Mouse (Mus musculus): Measurements from ENCODE around the gene Mnt. TPM values are rescaled to one million over a fixed set of nuclear protein-coding genes. Genes with fewer than 3 reads are reported as not detected.

Gene Mnt
- polyA plus RNA-seq, 1 experiment = 22.1 TPM

DNA sequence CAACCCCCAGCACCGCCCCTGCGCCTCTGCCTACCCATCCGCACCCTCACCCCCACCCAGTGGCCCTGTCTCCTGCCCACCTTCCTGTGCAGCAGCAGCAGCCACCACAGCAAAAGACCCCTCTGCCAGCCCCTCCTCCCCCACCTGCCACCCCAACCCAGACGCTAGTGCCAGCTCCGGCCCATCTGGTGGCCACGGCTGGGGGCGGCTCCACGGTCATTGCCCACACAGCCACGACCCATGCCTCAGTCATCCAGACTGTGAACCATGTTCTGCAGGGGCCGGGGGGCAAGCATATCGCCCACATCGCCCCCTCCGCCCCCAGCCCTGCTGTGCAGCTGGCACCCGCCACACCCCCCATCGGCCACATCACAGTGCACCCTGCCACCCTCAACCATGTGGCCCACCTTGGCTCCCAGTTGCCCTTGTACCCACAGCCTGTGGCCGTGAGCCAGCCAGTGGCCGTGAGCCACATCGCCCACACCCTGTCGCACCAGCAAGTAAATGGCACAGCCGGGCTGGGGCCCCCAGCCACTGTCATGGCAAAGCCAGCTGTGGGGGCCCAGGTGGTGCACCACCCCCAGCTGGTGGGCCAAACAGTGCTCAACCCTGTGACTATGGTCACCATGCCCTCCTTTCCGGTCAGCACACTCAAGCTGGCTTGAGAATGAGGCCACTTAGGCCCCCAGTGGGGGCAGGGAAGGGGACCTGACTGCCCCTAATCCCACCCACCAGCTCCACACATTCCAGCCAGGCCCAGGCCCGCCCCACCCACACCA lies 12.1 kb downstream of the Mnt start:
- peaks cover 5% of the 10 kb centered on the region; the same call in 1 of the 2 replicates for H3K4me1 ChIP-seq (ENCODE audit: control insufficient read depth, insufficient read depth, low read length)
- TF ChIP-seq CTCF (IDR thresholded peaks at IDR 0.05; ENCODE audit: extremely low read depth, insufficient read depth, low read length) (no peak), POLR2A (IDR thresholded peaks at IDR 0.05; ENCODE audit: extremely low read depth, insufficient read depth, low read length) (no peak)
- no peak overlapping the region for H3K4me3 ChIP-seq (ENCODE audit: insufficient read depth, low read length)
- H3K27ac ChIP-seq (ENCODE audit: insufficient read depth, low read length) = no peak overlapping the region

- Histone ChIP-seq H3K4me3 (ENCODE audit: insufficient read depth, low read length) (no peak overlapping the region), H3K4me1 (ENCODE audit: control insufficient read depth, insufficient read depth, low read length) (peaks cover 5% of the 10 kb centered on the region; the same call in 1 of the 2 replicates), H3K27ac (ENCODE audit: insufficient read depth, low read length) (no peak overlapping the region)
- TF ChIP-seq POLR2A (IDR thresholded peaks at IDR 0.05; ENCODE audit: extremely low read depth, insufficient read depth, low read length) (no peak), CTCF (IDR thresholded peaks at IDR 0.05; ENCODE audit: extremely low read depth, insufficient read depth, low read length) (no peak)
Measured at GRCm38 (mm10) chr11:74843435-74843714, 12.7 kb downstream of the Mnt start.

DNA sequence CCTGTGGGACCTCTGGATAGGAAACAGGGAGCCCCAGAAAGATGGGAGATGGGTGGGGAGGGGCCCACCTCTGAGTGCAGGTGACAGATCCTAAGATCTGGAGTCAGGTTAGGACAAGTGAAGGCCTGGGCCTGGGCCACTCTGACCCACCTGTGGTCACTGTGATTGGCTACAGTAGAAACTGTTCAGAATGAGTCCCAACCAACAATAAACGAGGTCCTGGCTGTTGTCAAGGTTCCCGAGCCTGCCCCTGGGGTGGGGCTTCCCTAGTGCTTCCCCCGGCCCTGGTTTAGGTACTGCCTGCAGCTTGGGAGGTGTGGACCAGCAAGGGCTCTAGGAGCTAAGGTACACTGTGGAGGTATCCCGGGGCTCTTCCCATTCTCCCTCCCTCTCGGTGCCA lies 13.0 kb downstream of the Mnt start:
- H3K27ac ChIP-seq (ENCODE audit: insufficient read depth, low read length) = no peak overlapping the region
- H3K4me1 ChIP-seq (ENCODE audit: control insufficient read depth, insufficient read depth, low read length) = peaks cover 5% of the 10 kb centered on the region; the same call in 1 of the 2 replicates

DNA sequence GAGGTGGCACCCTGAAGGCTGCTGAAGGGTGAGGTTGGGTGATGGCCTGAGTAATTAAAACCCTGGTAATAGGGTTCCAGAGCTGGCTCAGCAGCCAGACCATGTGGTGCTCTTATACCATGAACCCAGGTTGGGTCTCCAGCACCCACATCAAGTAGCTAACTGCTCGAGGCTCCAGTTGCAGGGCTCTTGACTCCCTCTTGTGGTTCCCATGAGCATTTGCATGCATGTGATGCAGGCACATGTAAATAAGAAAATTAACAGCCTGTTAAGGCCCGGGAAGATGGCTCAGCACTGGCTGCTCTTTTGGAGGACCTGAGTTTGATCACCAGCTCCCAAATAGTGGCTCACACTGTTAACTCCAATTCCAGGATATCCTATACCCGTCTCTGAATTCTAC lies 15.1 kb downstream of the Mnt start:
- H3K27ac ChIP-seq (ENCODE audit: insufficient read depth, low read length) = no peak overlapping the region
- H3K4me1 ChIP-seq (ENCODE audit: control insufficient read depth, insufficient read depth, low read length) = peaks cover 2% of the 10 kb centered on the region; the same call in 1 of the 2 replicates
- H3K4me3 ChIP-seq (ENCODE audit: insufficient read depth, low read length) = no peak overlapping the region
- TF ChIP-seq CTCF (IDR thresholded peaks at IDR 0.05; ENCODE audit: extremely low read depth, insufficient read depth, low read length) (peak; percentile 35), POLR2A (IDR thresholded peaks at IDR 0.05; ENCODE audit: extremely low read depth, insufficient read depth, low read length) (no peak)

More for the DNA sequence above, 13.0 kb downstream of the Mnt start:
- TF ChIP-seq POLR2A (IDR thresholded peaks at IDR 0.05; ENCODE audit: extremely low read depth, insufficient read depth, low read length) (no peak), CTCF (IDR thresholded peaks at IDR 0.05; ENCODE audit: extremely low read depth, insufficient read depth, low read length) (no peak)
- no peak overlapping the region for H3K4me3 ChIP-seq (ENCODE audit: insufficient read depth, low read length)

- TF ChIP-seq POLR2A (IDR thresholded peaks at IDR 0.05; ENCODE audit: extremely low read depth, insufficient read depth, low read length) (no peak), CTCF (IDR thresholded peaks at IDR 0.05; ENCODE audit: extremely low read depth, insufficient read depth, low read length) (peak; percentile 89)
- H3K27ac ChIP-seq (ENCODE audit: insufficient read depth, low read length) = no peak overlapping the region
Measured at GRCm38 (mm10) chr11:74847919-74848521, 17.3 kb downstream of the Mnt start.

GRCm38 (mm10) chr11:74850998-74851661 lies 20.4 kb downstream of the Mnt start:
- H3K4me1 ChIP-seq (ENCODE audit: control insufficient read depth, insufficient read depth, low read length) = 0 out of 2 replicates have a peak, but pooled peaks cover 1% of the 10 kb centered on the region
- no peak for TF ChIP-seq POLR2A (IDR thresholded peaks at IDR 0.05; ENCODE audit: extremely low read depth, insufficient read depth, low read length)
- TF ChIP-seq CTCF (IDR thresholded peaks at IDR 0.05; ENCODE audit: extremely low read depth, insufficient read depth, low read length) = no peak
- no peak overlapping the region for H3K4me3 ChIP-seq (ENCODE audit: insufficient read depth, low read length)
- H3K27ac ChIP-seq (ENCODE audit: insufficient read depth, low read length) = peak overlapping the region; percentile 6; the same call in 1 of the 2 replicates

More at GRCm38 (mm10) chr11:74847919-74848521, 17.3 kb downstream of the Mnt start:
- Histone ChIP-seq H3K4me3 (ENCODE audit: insufficient read depth, low read length) (no peak overlapping the region), H3K4me1 (ENCODE audit: control insufficient read depth, insufficient read depth, low read length) (0 out of 2 replicates have a peak, but pooled peaks cover 1% of the 10 kb centered on the region)

- Histone ChIP-seq H3K27ac (ENCODE audit: insufficient read depth, low read length) (no peak overlapping the region), H3K4me3 (ENCODE audit: insufficient read depth, low read length) (no peak overlapping the region), H3K4me1 (ENCODE audit: control insufficient read depth, insufficient read depth, low read length) (no peaks in the 10 kb centered on the region)
- TF ChIP-seq POLR2A (IDR thresholded peaks at IDR 0.05; ENCODE audit: extremely low read depth, insufficient read depth, low read length) (no peak), CTCF (IDR thresholded peaks at IDR 0.05; ENCODE audit: extremely low read depth, insufficient read depth, low read length) (no peak)
Measured at GRCm38 (mm10) chr11:74857756-74858155, 27.0 kb downstream of the Mnt start.

DNA sequence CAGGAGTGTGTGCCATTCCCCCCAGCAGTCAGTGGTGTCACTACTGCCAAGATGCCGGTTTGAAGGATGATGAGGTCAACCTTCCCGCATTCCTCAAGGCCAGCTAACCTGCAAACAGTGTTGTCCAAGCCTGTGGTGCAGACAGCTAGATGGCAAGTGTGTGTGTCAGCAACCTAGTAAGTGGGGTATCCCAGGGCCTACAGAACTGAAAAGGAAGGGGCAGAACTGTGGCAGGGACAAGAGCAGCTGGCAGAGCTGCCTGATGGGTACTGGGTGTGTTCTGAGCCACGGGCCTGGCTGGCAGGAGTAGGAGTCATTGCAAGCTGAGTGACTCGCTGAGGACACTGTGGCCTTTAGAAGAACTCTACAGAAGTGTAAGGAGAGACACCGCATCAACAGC lies 31.4 kb downstream of the Mnt start:
- Histone ChIP-seq H3K4me1 (ENCODE audit: control insufficient read depth, insufficient read depth, low read length) (peaks cover 2% of the 10 kb centered on the region), H3K4me3 (ENCODE audit: insufficient read depth, low read length) (no peak overlapping the region), H3K27ac (ENCODE audit: insufficient read depth, low read length) (no peak overlapping the region)
- TF ChIP-seq CTCF (IDR thresholded peaks at IDR 0.05; ENCODE audit: extremely low read depth, insufficient read depth, low read length) (no peak), POLR2A (IDR thresholded peaks at IDR 0.05; ENCODE audit: extremely low read depth, insufficient read depth, low read length) (no peak)

GRCm38 (mm10) chr11:74863471-74863870 lies 32.8 kb downstream of the Mnt start:
- no peak for TF ChIP-seq POLR2A (IDR thresholded peaks at IDR 0.05; ENCODE audit: extremely low read depth, insufficient read depth, low read length)
- TF ChIP-seq CTCF (IDR thresholded peaks at IDR 0.05; ENCODE audit: extremely low read depth, insufficient read depth, low read length) = peak; percentile 40
- H3K27ac ChIP-seq (ENCODE audit: insufficient read depth, low read length) = no peak overlapping the region
- H3K4me3 ChIP-seq (ENCODE audit: insufficient read depth, low read length) = no peak overlapping the region
- H3K4me1 ChIP-seq (ENCODE audit: control insufficient read depth, insufficient read depth, low read length) = peaks cover 2% of the 10 kb centered on the region

Data from cortical plate, adult 2 months (tissue).